Mouse (Mus musculus) erythroblast, embryonic 14.5 days (primary cell): ENCODE results near the gene Kctd18.

ENCODE experiments used
- GATA1 ChIP-seq: IDR thresholded peaks from 2 replicates; pipeline ENCODE4 v1.6.1; 2012; ENCODE audit warnings: low read length, inconsistent platforms, mixed read lengths
- TAL1 ChIP-seq: IDR thresholded peaks from 3 replicates; pipeline ENCODE4 v1.6.1; 2012; ENCODE audit warnings: low read length, inconsistent platforms, mixed read lengths

DNA sequence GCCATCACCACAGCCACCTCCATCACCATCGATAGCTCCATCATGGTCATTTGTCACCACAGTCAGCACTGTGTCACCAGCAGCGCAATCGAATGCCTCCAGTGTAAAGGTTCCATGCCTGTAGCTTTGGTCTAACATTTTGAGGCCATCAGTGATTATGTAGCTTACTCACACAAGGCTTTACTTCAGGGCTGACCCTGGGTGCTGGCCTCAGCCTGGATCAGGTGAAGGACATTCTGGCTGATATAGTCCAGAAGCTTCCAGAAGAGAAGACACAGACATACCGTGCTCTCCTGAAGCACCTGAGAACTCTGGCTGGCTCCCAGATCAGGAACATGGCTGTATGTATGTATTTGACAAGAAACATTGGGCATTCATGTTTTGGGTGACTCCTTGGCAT lies 40.1 kb upstream of the Kctd18 start:
- TF ChIP-seq GATA1 = no peak
- TF ChIP-seq TAL1 = no peak
